Mouse (Mus musculus): ENCODE results near the gene Slc9b1.

Gene Slc9b1

DNA sequence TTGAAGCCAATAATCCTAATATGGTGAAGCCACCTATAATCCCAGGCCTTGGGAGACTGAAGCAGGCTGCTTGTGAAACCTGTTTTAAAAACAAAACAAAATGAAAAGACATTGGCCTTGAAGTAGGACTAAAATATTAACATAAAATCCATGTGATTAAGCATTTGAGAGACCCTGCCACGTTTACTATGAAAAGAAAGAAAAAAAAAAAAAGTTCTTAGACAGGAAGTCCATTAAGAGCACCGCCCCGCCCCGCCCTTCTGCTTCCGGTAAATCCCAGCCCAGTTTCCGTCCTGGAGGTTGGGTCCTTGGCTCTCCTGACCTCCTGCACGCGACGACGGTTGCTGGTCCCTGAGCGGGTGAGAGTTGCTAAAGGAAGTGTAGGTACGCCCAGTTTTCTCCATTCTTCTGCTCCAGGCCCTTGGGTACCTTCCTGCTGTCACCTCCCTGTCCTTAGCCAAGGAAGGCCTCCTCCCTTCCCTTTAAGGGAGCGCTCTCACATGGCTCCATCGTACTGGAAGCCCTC, at the start of gene Slc9b1:
Gene Slc9b1 (plus strand): TSS at position 291 of the 526 bp plus-strand sequence.
- DNase-seq (ENCODE audit: low spot score in 2 of 2) = no peak

DNA sequence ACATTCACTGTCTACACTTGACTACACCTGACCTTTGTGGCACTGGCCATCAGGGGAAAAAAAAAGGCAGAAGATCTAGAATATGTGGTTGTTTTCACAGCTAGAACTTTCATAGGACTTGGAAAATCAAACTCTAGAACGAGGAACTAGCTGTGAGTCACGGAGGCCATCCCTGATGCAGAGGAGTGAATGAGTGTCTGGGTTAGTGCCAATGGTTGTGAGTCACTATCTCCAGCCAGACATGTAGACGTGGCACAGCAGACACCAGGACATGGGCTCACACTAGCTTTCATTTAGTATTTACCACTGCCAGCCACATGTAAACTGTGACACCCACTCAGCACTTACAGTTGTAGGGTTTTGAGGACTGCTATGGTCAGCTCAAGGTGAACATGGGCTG, 49.3 kb upstream of the Slc9b1 start:
- peak in 1 of 2 experiments; percentile 38 for DNase-seq (ENCODE audit: low spot score in 2 of 2)

DNA sequence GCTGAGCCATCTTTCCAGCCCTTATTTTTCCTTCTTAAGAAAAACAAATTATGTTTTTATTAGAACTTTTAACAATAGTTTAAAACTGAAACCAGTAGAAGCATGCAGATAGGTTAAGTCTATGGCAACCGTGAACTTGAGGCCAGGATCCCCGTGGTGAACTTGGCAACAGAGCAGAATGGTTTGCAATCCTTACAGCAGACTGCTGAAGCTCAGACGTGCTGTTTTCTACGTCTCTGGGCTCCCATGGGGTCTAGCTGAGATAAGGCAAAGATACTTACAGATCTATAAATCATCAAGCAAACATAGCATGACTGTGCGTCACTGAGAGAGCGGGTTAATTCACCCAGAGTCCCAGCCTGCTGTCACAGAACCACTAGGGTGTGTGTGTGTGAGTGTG, 47.7 kb upstream of the Slc9b1 start:
- no peak for DNase-seq (ENCODE audit: low spot score in 2 of 2)

DNA sequence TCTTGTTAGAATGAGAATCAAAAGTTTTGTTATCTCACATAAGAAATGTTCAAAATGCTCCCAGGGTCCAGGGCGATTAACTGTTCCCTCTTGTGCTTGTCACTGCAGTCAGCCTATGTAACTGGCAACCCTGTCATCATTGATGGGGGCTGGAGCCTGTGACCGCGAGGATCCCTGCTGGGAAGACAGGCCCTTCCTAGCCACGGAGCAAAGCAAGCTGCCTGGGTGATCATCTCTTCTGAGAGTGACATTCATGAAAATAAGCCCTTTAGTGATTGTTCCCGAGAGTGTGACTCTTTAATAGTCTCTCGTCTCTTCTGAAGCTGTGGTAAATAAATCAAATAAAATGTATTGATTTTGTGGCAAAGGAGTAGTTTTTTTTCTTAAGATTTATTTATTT, 43.8 kb upstream of the Slc9b1 start:
- DNase-seq (ENCODE audit: low spot score in 2 of 2) = no peak

DNA sequence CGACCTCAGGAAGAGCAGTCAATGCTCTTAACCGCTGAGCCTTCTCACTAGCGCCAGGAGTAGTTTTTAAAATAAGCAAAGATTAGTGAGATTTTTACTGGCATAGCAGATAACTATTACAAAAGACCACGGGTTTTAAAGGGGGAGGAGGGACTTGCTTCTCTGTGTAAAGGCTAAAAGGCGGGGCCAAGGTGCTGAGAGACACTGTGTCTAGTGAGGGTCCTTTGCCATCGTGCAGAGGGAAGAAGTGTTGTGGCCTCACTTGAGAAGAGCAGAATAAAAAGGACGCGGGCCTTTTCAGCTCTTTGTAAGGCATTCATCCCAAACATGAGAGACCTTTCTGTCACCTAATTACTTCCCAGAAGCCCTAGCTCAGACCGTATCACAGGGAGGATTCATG, 43.3 kb upstream of the Slc9b1 start:
- DNase-seq (ENCODE audit: low spot score in 2 of 2) = no peak

DNA sequence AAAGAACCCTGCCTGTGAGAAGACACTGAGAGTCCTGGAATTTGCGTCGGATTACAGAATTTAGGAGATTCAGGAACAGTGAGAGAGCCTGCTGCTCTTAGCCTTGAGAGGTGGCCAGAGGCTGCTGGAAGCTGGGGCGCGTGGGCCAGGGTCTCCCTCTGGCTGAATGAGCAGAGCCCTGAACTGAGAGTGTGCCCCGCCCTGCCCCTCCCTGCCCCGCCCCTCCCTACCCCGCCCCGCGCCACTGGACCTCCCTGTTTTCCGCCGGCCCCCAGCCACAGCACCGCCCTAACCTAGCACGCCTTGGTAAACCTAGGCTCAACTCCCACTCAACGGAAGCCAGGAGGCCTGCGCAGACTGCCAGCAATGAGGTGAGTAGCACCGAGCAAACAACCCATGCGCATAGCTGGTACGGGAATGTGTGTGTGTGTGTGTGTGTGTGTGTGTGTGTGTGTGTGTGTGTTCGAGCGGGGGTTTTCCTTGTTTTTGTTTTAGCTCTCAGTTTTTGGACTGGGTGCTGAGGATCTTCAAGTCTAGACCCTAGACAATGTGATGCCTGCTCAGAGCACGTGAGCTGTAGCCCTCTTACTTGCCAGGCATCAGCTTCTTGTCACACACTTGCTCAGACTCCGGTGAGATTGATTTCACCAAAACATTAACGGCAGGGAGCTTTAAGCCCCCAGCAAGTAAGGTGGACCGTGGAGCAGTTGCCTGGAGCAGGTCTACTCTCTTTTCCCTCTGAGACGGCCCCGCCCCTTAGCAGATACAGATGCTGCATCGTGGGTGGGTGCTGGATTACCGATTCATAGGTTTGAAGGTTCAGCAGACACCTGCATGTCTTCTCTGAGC, 40.2 kb upstream of the Slc9b1 start, which contains the start of gene Slc9b2:
Gene Slc9b2 (plus strand): TSS at position 290 of the 849 bp plus-strand sequence.
- DNase-seq (ENCODE audit: low spot score in 2 of 2) = peak in 1 of 2 experiments; percentile 16

DNA sequence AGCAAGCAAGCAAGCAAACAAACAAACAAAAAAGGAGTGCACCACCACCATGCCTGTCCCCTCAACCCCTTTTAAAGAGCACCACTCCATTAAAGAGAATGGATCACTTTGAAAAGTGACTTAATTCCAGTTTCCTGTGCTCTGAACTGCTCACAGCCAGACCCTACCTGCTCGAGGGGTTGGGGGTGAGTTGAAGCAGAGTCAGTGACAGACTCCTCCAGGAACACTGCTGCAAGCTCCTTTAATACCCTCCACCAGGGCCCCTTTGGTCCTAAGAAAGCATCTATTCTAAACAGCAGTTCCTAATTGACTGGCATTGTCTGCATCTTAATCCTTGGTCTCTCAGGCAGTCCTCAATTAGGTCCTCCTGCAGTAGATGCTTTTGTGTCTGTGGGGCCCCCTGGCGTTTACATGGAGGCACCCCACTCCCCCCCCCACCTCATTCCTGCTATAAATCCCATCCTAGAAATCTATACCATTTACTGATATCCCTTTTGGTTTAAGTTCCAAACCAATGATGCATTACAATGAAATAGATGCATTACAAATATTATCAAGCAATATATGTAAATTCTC, 34.8 kb upstream of the Slc9b1 start:
- no peak for DNase-seq (ENCODE audit: low spot score in 2 of 2)

DNA sequence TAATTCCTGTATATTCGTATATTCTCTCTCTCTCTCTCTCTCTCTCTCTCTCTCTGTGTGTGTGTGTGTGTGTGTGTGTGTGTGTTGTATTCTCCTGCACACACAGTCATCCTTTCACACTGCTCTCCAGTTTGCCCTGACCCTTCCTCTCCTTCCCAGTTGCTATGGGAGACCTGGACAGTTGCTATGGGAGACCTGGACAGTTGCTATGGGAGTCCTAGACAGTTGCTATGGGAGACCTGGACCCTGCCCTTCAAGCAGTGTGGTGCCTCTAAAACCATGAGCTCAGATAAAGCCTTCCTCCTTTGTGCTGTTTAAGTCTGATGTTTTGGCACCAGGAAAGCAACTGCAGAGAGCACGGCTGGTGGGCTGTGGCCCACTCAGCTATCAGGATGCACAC, 34.1 kb upstream of the Slc9b1 start:
- no peak for DNase-seq (ENCODE audit: low spot score in 2 of 2)

DNA sequence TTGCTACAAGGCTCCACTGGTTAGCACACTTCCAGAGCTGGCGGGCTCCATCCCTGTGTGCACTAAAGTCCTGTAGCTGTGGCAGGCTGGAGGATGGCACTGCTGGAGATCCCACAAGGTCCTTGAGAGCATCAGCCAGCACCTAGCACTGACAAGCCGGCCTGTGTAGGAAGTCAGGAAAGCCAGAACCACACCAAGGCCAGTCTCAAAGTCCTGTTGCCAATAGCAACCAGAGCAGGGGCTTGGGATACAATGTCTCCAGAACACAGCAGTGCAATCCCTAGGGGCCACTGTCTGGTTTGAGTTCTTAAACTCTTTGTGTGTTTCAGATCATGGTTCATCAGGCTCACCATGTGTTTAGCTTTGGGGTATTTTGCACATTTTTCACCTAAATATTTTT, 33.0 kb upstream of the Slc9b1 start:
- DNase-seq (ENCODE audit: low spot score in 2 of 2) = no peak

DNA sequence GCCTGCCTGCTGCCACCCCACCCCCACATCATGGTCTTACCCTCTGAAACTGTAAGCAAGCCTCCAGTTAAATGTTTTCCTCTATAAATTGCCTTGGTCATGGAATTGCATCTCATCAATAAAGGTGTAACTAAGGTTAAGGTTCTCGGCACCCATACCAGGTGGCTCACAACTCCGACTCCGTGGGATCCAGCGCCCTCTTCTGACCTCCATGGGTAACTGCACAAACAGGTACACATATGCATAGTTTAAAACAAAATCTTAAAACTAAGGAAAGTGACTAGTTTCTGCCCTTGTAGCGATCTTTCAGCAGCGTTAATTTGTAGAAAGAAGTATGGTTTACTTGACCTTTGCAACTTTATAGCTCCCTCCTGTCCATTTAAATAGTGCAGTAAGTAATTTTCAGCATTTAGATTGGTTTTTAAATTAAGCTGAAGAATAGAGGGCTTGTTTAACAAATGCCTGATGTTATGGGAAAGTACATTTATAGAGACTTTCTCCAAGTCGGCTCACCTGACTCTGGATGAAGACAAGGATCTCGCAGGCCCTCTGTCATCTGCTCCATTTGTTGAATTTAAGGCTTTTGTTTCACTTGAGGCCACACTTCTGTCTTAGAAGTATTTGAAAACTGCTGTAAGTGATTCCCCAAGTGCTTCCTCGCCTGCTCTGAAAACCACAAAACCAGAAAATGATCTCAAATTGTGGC, 32.0 kb upstream of the Slc9b1 start:
- DNase-seq (ENCODE audit: low spot score in 2 of 2) = no peak

DNA sequence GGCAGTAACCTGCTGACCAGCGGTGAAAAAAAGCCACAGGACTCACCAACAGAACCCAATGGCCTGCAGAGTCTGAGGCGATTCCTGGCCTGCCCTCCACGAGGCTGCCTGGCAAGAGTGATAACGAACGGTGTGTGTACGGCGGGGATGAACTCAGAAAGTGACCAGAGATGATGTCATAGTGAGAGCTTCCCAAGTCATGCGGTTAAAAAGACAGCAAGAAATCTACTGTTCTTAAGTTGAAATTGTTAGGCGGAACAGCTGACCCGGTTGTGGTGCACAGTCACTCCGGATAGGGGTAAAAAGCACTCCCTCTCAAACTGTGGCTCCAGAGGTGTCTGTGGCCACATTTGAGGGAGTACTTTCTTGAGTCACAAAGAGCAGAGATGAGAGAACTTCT, 29.5 kb upstream of the Slc9b1 start:
- no peak for DNase-seq (ENCODE audit: low spot score in 2 of 2)

DNA sequence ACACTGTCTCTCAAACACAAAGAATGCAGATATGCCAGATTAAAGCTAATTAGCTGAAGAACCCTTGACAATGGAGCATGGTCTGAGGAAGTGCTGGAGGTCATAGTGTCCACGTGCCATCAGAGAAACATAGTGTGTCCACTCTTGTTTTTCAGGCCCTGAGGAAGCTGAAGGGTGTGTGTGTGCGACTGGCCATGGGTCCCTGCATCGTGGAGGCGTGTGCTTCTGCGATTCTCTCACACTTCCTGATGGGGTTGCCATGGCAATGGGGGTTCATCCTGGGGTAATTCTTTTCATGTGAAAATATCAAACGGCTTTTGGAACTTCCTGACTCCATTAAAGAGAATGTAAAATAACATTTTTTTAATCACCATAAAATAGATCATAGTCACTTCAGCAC, 23.5 kb upstream of the Slc9b1 start:
- no peak for DNase-seq (ENCODE audit: low spot score in 2 of 2)

DNA sequence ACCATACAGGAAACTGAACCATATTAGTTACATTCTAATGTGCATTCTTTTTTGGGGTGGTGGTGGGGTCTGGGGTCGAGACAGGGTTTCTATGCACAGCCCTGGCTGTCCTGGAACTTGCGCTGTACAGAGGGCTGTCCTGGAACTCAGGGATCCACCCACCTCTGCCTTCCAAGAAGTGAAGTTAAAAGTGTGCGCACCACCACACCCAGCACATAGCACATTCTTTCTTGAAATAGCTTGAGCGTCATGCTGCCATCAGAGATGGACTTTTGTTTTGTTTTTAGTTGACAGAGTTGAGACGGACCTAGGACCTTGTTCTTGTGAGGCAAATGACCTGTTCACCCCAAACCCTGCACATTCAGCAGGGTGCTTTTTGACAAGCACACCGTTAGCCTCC, 20.7 kb upstream of the Slc9b1 start:
- no peak for DNase-seq (ENCODE audit: low spot score in 2 of 2)

DNA sequence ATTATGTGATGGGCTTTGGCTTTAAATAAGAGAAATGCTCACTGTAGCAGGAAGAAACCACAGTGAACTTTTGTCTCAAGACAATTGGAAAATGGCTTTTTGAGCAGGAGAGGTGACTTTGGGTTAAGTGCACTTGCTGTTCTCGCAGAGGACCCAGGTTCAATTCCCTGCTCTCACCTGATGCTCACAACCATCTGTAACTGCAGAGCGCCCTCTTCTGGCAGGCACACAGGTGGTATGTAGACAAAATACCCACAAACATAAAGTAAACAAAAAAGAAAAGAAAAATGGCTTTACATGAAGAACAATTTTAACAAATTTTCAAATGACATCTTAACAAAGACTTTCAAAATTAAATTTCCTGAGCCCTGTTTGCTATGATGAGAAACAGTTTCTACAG, 20.2 kb upstream of the Slc9b1 start:
- no peak for DNase-seq (ENCODE audit: low spot score in 2 of 2)

DNA sequence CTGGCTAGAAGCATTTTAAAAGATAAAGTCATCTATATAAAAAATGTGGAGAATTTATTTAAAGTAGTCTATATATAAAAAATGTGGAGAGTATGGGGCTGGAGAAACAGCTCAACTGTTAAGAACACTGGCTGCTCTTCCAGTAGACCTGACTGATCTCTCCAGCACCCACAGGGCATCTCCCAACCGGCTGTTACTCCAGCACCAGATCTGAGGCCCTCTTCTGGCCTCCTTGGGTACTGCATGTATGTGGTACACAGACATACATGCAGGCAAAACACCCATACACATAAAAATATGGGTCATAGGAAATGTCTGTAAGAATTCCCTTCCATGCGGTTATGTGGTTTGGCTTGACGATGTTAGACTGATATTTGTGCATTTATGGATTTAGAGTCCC, 19.3 kb upstream of the Slc9b1 start:
- peak in 1 of 2 experiments; percentile 20 for DNase-seq (ENCODE audit: low spot score in 2 of 2)

DNA sequence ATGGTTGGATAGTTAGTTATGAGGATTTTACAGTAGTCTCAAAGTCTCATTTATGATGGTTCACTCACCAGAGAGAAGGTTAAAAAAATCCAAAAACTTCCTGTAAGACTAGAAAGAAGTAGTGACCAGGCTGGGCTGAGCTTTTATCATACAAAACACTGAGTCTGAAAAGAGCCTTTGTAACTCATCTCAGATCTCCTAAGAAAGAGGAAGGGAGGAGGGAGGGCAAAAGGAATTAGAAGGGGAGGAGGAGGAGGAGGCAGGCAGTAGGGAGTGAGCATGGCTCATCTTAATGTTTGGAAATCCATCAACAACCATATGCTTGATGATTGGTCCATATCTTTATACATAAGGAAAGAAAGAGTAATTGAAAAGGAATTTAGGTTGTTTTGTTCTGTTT, 15.1 kb upstream of the Slc9b1 start:
- DNase-seq (ENCODE audit: low spot score in 2 of 2) = no peak

DNA sequence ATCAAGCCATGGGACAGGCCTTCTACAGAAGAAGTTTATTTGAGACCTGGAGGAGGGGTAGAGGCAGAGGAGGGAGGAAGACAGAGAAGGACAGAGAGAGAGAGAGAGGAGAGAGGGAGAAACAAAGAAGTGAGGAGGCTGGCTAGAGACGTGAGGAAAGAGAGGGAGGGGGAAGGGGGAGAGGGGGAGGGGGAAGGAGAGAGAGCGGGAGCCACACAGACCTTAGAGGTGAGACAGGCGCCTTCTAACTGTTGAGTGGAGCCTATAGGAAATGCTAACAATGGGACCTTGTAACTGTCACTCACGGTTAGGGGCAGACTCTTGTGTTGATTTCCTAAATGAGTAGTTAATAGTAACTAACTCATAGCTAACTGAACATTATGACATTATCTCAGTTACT, 14.1 kb upstream of the Slc9b1 start:
- DNase-seq (ENCODE audit: low spot score in 2 of 2) = no peak

DNA sequence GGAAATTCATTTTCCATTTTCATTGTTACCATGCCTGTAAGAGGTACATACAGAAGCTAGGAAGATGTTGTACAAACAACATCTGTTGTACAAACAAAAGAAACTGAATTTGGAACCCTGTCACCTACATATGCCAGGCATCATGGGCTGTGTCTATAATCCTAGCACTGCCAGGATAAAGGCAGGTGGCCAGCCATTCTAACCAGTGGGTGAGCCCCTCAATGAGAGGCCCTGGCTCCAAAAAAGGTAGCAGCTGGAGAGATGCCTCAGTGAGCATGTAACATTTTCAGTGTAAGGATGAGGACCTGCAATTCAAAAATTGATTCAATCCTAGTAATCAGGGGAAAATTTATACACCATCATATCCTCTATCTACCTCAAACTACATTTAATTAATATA, 1.2 kb downstream of the Slc9b1 start:
- DNase-seq (ENCODE audit: low spot score in 2 of 2) = no peak

DNA sequence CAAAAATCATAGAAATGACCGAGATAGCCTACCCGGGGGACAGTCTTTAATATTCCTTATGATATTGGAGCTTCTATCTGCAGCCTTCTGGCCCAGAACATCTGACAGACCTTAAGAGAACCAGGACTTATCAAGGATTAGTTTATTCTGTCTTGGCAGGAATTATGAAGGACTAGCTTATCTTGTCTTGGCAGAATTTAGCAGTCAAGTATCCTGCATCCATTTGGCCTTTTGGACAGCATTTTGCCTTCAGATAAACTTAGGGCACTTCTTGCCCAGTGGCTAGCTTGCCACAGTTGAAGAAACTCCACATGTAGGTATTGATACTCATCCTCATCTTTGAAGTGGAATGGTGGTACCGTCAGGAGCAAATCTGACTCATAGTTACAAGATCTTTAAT, 4.0 kb downstream of the Slc9b1 start:
- no peak for DNase-seq (ENCODE audit: low spot score in 2 of 2)

DNA sequence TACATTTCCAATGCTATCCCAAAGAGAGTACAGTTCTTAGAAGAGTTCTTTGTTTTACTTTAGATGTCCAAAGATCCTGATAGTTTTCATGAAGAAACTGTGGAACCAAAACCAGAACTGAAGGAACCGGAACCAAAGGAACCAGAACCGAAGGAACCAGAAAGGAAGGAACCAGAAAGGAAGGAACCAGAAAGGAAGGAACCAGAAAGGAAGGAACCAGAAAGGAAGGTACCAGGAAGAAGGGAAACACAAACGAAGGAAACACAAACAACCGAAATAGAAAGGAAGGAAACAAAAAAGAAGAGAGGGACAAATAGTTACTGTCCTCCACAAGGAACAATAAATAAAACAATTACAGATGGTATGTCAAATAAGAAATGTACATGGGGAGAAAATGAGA, 9.6 kb downstream of the Slc9b1 start:
- no peak for DNase-seq (ENCODE audit: low spot score in 2 of 2)

DNA sequence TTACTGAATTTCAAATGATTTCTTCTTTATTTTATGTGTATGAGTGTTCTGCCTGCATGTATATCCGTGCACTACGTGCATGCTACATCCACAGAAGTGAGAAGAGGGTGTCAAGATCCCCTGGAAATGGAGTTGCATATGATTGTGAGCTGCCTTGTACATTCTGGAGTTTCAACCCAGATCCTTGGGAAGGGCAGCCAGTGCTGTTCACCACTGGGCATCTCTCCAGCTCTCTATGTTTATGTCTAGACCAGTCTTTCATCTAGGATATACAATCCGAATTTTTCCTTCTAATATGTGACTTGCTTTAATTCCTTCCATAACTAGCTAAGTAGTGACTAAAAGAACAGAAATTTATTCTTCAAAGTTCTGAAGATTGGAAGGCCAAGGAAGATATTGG, 28.0 kb downstream of the Slc9b1 start:
- DNase-seq (ENCODE audit: low spot score in 2 of 2) = no peak

DNA sequence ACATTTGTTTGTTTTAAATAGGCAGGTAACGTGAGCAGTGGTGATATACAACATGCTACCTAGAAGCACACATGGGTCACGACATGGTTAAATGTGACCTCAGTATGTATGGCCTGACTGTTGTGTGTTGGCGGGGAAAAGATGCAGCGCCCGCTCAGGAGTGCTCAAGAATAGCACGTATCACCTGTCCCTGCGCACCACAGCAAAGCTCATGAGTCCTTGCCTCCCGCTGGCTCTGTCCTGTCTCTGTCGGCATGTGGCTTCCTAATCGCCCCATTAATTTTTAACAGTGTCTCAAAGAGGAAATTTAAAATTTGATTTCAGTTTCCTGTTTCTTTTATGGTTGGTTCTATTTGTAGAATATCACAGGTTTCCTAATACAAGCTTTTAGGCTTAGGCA, 29.6 kb downstream of the Slc9b1 start:
- DNase-seq (ENCODE audit: low spot score in 2 of 2) = no peak

DNA sequence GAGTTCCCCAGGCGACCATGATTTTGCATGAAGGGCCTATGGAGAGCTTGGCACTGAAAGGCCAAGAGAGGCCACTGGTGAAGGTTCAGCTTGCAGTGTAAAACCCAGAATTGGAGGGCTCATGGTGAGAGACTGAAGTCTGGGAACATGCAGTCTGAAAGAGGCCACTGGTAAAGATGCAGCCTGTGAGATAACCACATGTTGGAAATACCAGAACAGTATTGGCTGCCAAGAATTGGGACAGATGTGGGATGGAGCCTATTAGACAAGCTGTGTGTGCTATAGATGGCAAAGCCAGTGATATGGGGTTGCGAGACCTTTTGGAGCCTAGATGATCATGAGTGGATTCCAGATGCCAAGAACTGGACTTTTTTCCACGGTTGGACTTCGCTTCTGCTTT, 32.0 kb downstream of the Slc9b1 start:
- no peak for DNase-seq (ENCODE audit: low spot score in 2 of 2)
